Mouse (Mus musculus) cerebellum, adult 11-12 months (tissue): ENCODE measurements around the gene Sox2.

Experiments
- DNase-seq: peaks from one replicate; pipeline ENCODE4 v3.0.0; 2022

Sox2 gene

DNA sequence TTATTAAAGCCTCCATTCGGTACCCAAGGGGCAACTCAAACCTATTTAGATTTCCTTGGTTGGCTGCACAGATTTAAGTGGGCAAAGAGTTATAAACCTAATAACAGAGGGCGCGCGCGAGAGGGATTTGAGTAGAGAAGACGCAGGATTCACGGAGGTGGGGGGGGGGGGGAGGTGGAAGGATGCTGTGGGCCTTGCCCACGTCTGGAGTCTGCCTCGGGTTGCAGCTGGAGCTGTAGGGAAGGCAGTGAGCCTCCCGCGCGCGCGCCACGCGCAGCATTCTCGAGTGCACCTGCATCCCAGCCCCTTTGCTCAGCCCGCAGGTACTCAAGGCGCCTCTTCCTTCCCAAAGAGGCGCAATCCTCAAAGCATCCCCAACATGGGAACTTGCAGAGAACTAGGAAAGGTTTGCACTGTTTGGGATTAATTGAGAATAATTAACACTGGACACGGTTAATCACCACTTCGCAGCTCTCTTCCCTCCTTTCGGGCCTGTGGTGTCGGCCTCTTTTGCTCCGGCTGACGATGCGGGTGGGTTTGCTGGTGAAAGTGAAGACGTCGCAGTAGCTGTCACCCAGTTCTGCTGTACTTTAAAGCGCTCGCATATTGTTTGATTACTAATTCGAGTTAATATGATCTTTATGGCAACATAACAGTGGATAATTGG lies 11.3 kb downstream of the Sox2 start:
- no peak for DNase-seq

- DNase-seq, result no peak
Measured at GRCm38 (mm10) chr3:34662008-34662711, 12.0 kb downstream of the Sox2 start.

DNA sequence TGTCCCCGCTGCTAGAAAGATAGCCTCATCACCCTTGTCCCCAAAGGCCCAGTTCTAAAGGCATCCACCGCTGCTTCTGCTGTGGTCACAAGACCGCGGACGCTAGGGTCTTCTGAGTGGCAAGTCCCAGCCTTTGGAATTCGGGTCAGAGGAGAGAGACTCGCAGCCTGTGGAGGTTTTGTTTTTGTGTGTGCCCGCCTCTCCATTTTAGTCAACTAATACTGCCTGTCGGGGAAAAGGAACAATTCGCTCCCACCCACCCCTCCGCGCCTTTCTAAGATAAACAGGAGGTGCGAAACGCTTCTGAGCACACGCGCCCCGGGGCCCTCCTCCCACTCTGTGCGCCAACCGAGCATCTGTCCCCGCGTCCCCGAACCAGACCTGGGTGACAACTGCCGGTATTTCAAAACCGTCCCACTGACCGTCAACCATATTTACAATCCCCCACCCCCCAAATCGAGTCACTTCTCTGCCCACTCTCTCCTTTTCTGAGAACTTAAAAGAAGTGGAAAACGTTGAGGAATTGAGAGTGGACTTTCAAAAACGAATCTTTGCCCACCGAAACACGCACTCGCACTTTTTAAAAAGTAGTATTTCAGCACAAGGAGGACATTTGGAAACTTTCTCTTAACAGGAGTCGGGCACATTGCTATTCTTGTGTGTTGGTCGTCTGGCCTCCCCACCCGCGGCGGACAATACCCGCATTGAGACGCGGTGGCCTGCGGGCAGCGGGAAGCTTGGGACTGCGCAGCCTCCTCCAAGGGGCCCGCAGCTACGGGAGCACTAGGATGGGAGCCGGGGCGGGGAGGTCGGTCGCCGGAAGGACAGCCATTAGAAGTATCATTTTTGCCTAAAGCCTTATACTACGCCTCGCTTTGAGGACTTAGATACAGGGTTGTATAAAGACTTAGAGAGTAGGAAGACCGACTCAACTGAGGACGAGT lies 12.8 kb downstream of the Sox2 start:
- DNase-seq, result no peak

GRCm38 (mm10) chr3:34663701-34664635 lies 13.8 kb downstream of the Sox2 start:
- no peak for DNase-seq

DNA sequence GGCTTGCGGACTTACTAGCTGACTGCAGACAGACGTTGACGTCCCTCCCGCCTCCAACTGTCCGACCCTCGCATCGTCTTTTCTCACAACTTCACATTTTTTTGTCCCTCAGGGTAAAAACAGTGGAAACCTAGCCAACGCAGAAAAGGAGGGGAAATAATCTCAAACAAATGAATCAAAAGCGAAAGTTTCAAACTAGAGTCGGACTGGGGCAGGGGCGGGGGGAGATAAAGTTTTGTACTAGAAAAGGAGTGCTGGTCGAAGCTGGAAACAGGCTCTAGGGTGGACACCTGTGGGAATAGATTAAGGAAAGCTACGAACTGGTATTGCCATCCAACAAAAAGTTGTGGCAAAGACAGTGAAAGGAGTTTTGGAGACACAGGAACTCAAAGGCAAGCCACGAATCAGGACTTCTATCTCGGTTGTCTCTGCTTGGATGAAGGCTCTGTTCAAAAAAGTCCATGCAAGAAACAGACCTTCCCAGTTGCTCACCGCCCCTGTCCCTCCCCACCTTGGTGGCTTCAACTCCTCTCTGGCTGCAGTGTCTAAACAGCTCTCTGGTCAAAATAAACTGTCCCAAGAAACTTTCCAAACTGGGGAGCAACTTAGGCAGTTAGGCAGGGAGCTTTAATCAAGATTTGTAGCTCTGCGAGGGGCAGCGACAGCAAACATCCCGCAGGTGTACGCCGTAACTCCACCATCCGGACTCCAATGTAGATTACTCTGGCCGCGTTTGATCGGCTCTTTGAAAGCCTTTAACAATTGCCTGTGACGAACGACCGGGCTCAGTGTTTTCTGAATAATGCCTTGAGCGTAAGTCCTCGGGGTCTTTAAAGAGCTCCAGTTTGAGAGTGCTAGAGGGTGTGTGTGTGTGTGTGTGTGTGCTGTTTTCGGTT lies 14.7 kb downstream of the Sox2 start:
- no peak for DNase-seq

GRCm38 (mm10) chr3:34665751-34666665 lies 15.8 kb downstream of the Sox2 start:
- DNase-seq, result no peak

GRCm38 (mm10) chr3:34667180-34667579 lies 17.0 kb downstream of the Sox2 start:
- DNase-seq, result no peak

DNA sequence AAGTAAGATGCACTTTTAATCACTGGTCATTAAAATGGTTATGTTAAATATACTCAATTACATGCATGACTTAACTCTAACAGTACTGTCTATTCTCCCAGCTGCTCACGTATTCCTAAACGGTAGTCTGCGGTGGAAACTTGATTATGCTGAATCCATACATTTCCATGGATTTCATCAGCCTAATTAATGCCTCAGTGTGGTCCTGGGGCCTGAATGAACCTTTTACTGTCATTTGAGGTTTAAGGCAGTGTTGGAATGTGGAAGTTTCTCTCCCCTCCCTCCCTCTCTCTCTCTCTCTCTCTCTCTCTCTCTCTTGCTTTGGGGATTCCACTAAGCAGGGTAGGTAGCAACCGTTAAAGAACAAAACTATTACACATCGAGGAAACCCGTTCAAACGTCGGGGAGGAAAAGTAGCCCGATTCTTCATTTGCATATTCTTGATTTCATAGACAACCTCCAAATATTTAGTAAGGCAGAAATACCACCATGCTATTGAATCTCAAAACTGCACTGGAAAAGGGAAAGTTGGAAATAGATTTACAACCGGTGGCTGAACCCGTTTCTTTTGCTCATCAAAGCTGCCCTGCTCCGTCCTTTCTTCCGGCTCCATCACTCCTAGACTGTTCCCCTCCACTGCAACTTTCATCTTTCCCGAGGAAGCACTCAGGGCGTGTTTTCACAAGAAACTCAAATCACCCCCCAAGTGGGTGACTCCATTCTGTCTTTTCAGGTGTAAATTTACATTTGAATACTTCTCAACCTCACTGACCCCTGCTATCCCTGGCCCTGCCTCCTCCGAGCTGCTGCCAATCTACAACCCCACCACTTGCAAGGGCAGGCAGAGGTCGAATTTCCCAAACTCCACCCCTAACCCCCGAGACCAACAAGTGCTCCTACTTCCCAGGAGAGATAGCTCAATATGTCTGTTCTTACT lies 17.9 kb downstream of the Sox2 start:
- DNase-seq, result no peak

DNA sequence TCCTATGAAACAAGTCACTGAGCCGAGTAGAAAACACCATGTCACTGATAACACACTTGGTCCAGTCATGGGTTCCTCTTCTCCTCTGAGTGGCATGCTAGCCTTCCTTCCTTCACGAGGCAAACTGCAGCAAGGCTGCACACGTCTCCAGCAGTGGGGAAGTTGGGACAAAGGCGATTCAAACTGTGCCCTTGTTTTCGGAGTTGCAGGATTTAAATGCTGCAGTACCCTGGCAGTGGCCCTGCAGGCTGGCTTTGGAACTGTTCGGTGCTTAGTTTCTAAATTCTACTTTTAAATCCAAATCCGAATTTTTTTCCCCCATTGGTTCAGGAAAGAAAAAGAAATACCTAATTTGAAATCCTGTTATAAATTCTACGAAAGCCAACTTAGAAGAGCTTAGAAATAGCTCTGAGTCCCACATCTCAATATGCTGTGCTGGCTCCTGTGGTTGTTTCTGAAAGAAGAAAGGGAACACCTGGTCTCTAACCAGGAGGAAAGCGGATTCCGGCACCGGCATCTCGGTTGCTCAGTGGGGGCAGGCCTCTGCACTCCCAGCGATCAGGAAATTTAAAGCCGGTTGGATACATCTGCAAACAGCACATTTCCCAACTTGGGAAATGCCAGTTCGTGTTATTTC lies 20.9 kb downstream of the Sox2 start:
- no peak for DNase-seq

GRCm38 (mm10) chr3:34678840-34679239 lies 28.6 kb downstream of the Sox2 start:
- no peak for DNase-seq

DNA sequence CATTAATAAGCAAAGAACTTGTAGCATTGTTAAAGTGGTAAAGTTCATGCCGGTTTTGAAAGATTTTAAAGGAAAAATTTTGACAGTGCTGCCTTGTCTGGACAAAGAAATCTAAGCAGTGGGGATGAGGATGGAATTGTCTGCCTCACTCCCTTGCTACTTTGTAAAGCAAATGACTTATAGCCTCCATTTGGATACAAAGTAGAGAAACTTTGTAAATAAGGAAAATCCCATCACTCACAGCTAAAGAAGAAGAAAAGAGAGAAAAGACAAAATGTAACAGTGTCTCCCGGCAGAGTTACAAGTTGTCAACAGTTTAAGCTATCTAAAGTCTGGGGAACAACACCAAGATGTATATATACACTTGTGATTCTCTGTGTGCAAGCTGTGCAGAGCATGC lies 29.2 kb downstream of the Sox2 start:
- no peak for DNase-seq

GRCm38 (mm10) chr3:34679921-34680320 lies 29.7 kb downstream of the Sox2 start:
- no peak for DNase-seq

- DNase-seq, result no peak
Measured at GRCm38 (mm10) chr3:34688072-34688471, 37.9 kb downstream of the Sox2 start.

DNA sequence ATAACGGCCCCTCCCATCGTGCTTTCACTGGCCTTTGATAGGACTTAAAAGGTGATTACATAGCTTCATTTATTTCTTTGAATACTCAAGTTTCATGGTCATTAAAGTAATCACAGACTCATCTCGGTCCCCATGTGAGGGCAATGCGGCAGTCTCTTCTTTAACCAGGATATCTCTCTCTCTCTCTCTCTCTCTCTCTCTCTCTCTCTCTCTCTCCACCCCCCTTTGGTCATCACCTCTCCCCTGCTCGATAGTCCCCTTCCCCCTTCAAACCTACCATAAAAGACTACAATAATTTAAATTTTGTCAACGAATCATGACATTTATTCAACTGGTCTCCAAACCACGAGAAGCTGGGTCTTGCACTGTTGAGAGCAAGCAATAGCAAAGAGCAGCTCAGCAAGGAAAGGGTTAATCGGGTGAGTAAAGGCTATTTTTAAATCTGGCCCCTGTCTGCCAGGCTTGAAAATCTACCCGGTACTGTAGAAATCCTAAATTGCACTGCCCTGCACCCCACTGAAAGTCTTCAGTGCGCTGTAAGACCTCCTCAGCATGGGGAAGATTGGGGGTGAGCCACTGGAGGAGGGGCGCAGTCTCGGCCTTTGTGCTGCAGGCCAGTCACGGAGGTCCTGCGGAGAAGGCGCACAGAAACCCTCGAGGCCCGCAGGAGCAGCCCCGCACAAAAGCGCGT lies 41.6 kb downstream of the Sox2 start:
- peak; percentile 4 for DNase-seq

DNA sequence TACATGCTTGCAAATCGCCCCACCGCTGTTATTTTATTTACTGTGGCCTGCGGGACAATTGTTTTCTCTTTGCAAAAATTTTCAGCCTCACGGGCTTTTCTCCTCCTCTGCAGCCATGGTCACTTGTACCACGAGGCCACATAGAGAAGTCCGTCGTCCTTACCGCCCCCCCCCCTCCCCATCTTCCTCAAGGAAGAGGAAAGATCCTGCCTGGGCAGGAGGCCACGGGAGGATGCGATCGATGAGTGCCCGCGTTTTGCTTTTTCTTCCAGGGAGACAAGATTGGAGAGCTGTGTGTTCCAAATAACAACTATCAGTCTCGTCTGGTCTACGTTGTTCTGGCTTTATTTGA lies 42.2 kb downstream of the Sox2 start:
- DNase-seq, result no peak
